Mouse (Mus musculus) olfactory bulb, adult 2 months (tissue): ENCODE measurements at regions not wholly inside any gene's neighbourhood (a gene's known extent, or its start where the extent isn't known, plus 50 kb on each side); places are given as distances from the start of the nearest gene placed in this dataset.

Experiments
- CTCF ChIP-seq: fragments of 200-500 bp; IDR thresholded peaks from 2 replicates; pipeline ENCODE4 v1.5.1; 2012; ENCODE audit warnings: low read depth, mild to moderate bottlenecking, low read length, moderate library complexity; ENCODE audit not compliant: insufficient read depth
- POLR2A ChIP-seq: fragments of 200-500 bp; IDR thresholded peaks from 2 replicates; pipeline ENCODE4 v1.6.1; 2012; ENCODE audit warnings: mild to moderate bottlenecking, low read depth, low read length, moderate library complexity; ENCODE audit not compliant: insufficient read depth

DNA sequence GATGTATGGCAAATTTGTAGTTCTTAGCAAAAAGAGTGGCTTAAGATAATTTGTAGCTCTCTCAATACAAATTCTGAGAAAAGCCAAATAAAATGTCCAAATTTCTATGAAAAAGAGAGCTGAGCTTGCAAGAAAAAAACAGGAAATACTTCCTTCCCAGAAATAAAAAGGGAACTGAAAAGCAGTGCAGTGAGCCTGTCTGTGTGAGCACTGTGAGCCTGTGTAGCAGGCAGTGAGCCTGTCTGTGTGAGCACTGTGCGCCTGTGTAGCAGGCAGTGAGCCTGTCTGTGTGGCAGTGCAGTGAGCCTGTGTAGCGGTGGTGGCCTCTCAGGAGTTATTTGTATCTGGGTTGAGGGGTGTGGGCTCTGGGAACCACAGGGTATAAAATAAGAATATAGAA, 62.7 kb upstream of the Rasgrp1 start:
- TF ChIP-seq CTCF (no peak), POLR2A (no peak)
